Mouse (Mus musculus): Measurements from ENCODE around the gene Gm32802.
"Not testable (repeated sequence)": the region's sequence is repeated elsewhere in the genome, so short reads cannot be mapped to it uniquely, and the experiment has no call there.

Gene Gm32802

GRCm38 (mm10) chr10:118258388-118258787, at the start of gene Gm32802:
Gene Gm32802 (plus strand): TSS chr10:118258688.
- DNase-seq (ENCODE audit: low read depth in 1 of 2, low spot score in 2 of 2), result not testable (repeated sequence)

GRCm38 (mm10) chr10:118215719-118216393, 42.6 kb upstream of the Gm32802 start:
- DNase-seq (ENCODE audit: low read depth in 1 of 2, low spot score in 2 of 2), result not testable (repeated sequence)

GRCm38 (mm10) chr10:118227629-118228028, 30.9 kb upstream of the Gm32802 start:
- DNase-seq (ENCODE audit: low read depth in 1 of 2, low spot score in 2 of 2), result not testable (repeated sequence)

GRCm38 (mm10) chr10:118232607-118233006, 25.9 kb upstream of the Gm32802 start:
- DNase-seq (ENCODE audit: low read depth in 1 of 2, low spot score in 2 of 2), result not testable (repeated sequence)

GRCm38 (mm10) chr10:118240680-118241079, 17.8 kb upstream of the Gm32802 start, which contains the start of gene Gm32717:
Gene Gm32717 (minus strand): TSS chr10:118240780.
- not testable (repeated sequence) for DNase-seq (ENCODE audit: low read depth in 1 of 2, low spot score in 2 of 2)

DNA sequence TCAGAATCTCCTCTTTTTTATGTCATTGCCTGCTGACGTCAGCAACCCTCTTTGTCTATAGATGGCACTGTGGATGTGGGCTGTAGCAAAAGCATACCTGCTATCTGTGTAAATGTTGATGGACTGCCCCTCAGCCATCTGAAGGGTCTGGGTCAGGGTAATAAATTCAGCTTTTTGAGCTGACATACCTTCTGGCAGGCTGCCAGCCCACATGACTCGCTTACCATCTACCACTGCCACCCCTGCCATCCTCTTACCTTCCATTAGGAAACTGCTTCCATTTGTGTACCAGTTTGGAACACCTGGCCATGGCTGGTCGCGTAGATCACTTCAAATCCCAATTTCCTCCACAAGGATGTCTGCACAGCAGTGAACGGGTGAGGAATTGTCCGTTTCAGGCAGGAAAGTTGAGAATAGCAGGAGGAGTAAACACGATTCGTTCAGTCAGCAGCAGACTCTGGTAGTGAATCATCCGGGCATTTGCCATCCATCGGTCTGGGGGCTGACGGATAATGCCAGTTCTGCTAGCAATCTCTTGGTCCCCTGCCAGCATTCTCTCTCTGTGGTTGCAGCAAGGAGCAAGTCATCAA, 9.4 kb upstream of the Gm32802 start:
- not testable (repeated sequence) for DNase-seq (ENCODE audit: low read depth in 1 of 2, low spot score in 2 of 2)

DNA sequence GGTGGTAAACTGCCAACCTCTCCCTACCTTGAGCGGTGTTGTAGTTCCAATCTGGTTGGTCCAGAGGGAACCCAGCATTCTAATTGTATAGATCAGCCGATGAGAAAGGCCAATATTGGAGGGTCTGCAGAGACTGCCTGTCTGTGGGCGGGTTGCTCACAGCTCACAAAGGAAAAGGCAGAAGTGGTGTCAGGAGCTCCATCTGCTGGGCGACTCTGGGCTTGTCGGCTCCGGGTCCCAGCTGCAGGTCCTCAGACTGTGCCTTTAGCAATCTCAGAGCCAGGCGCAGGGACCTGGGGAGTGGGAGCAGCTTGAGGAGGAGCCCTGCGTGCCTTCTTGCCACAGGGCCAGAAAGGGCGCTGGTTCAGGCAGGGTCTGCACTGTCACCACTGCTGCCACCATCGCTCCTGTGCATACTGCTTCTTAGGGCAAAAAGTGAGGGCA, 7.6 kb upstream of the Gm32802 start:
- DNase-seq (ENCODE audit: low read depth in 1 of 2, low spot score in 2 of 2), result no peak

- not testable (repeated sequence) for DNase-seq (ENCODE audit: low read depth in 1 of 2, low spot score in 2 of 2)
Measured at GRCm38 (mm10) chr10:118268812-118269211, 10.3 kb downstream of the Gm32802 start.

GRCm38 (mm10) chr10:118271416-118271815, 12.9 kb downstream of the Gm32802 start:
- not testable (repeated sequence) for DNase-seq (ENCODE audit: low read depth in 1 of 2, low spot score in 2 of 2)

- not testable (repeated sequence) for DNase-seq (ENCODE audit: low read depth in 1 of 2, low spot score in 2 of 2)
Measured at GRCm38 (mm10) chr10:118278069-118278468, 19.6 kb downstream of the Gm32802 start.

DNA sequence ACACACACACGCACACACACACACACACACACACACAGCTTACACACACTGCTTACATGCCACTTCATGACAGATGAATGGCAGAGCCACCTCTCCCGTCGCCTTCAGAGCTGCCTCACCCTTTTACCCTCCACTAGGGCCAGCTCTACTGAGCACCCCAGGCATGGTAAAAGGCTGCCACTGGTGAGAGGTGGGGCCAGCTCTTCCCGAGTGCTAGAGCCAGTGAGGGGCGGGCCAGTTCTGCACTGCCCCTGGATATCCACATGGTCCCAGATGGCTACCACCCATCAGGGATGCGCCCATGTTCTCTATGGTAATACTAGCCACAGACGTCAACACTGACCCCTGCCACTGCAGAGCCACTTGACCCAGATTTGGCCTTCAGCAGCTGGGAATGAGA, 24.1 kb downstream of the Gm32802 start:
- not testable (repeated sequence) for DNase-seq (ENCODE audit: low read depth in 1 of 2, low spot score in 2 of 2)

- not testable (repeated sequence) for DNase-seq (ENCODE audit: low read depth in 1 of 2, low spot score in 2 of 2)
Measured at GRCm38 (mm10) chr10:118283016-118283415, 24.5 kb downstream of the Gm32802 start.

DNA sequence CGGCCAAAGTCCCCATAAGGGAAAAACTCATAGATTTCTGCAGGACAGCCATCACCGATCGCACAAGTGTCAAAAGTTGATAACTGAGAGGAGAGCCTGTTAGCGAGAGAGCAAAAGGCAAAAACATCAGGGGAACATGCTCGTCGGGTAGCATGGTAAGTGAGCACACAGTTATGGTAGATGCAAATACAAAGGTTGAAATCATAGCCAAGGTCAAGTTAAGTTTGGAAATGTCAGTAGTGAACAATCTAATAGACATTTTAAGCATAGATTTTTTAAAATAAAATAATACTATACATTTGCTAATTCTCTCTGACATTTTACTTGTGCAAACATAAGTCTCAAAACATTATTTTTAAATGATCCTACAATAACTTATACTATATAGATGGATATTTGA, 36.5 kb downstream of the Gm32802 start, which contains the start of gene Iltifb:
Gene Iltifb, minus strand, starts transcription at position 101 of the 400 bp plus-strand sequence.
- no peak for DNase-seq (ENCODE audit: low read depth in 1 of 2, low spot score in 2 of 2)

DNA sequence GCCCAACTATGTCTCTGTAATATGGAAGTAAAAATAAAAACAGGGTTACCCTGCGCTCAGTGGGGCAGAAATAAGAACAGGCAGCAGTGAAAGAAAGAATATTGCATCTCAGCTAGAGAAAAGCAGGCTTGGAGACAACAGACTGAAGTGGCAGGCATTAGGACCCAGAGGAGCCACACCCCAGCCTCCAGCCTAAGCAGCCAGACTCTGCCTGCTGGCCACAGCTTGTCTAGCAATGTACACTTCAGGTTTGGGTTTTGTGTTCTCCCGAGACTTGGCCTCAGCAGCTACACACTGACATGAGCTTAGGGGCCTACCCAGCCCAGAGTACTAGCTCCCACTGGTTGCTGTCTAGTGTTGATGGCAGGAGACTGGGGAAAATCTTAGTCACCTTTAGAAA, 43.6 kb downstream of the Gm32802 start:
- not testable (repeated sequence) for DNase-seq (ENCODE audit: low read depth in 1 of 2, low spot score in 2 of 2)

Data from monocyte, adult 2 months (primary cell).